Mouse (Mus musculus) spleen, embryonic (tissue): Measurements from ENCODE around the gene Cacna1d.

Experiments used
- CTCF ChIA-PET: fragments of 350-600 bp; sonication (Branson Sonifier 250); formaldehyde crosslinking; loops from one replicate; lab custom pipeline; 2022; lab: Charles Lee

The Cacna1d gene

DNA sequence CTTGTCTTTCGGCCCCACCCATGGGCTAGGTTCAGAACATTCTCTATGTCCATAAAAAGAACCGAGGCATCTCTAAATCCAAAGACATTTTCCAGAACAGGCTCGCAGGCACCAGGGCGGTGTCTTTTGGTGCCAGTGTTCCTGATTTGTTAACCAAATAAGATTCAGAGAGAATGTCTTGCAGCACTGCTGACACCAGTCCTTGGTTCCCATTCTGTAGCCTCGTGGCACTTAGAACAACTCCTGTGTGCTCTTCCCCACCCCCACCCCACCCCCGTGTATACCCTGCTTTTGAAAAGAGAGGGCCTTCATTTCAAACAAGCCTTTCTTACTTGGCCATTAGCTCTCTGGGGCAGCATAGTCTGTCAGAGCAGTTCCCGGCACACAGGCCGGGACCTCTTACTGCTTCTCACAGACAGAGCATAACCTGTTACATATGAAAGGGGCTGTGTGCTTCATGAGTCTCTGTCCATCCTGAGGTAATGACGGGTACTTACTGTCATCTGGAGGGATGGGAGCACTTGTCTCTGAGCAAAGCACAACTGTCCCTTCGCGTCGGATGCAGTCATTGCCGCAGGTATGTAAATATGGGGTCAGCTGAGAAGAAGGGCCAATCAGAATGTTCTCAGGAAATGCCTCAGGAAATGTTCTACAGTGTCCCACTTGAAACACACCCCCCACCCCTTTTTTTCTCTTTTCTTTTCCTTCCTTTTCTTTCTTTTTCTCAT, 492.3 kb downstream of the Cacna1d start:
- CTCF ChIA-PET = no interaction called here

DNA sequence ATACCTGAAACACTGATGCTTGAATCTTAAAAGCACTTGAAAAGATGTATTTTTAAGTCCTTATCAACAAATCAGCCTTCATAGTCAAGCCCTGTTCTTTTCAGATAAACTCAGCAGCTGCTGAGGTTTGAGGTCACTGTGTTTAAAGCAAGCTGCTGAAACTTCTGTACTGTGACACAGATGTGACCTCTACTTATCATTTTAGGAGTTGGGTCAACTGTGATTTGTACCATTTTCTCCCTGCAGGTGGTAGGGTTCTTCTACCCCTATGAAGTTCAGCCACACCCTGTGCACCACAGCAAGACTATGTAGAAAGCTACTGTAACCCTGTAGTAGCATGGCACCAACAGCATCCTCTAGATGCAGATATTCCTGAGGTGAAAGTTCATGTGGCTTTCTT, 493.9 kb downstream of the Cacna1d start:
- CTCF ChIA-PET = no interaction called here

DNA sequence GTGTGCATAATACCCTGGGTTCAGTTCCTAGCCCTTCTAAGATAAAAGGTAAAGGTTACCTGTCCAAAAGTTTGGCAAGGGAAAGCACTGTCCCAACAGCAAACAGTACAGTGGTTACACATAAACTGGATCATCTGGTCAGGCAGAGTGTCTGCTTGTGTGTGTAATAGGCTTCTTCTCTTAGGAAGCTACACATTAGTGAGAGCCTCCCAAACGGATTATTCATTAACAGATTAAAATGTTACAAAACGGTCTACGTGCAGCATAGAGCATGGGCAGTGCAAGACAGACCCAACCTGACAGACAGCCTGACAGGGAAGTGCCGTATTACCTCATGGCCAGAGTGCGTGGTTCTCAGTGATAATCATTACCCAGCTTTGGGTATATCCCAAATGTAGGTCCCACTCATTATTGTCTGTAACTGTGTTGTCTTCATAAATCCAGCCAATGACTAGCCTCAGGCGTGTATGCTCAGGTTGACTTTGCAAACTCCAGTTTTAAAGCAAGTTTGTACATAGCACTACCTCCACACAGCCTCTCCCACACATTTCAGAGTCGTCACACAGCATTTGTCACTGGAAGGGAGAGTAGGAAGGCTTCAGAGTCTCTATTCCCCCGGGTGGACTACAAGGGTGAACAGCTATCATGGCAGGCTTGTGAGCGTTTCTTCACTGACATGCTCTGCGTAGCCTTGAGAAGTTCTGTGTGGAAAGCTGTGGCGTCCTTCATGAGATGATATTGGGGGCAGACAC, 495.1 kb downstream of the Cacna1d start:
- CTCF ChIA-PET = interaction anchor here (0.6 kb wide), 1 partner anchor 502 kb away, joined by 4 read pairs; no protein-coding TSS in a partner anchor

DNA sequence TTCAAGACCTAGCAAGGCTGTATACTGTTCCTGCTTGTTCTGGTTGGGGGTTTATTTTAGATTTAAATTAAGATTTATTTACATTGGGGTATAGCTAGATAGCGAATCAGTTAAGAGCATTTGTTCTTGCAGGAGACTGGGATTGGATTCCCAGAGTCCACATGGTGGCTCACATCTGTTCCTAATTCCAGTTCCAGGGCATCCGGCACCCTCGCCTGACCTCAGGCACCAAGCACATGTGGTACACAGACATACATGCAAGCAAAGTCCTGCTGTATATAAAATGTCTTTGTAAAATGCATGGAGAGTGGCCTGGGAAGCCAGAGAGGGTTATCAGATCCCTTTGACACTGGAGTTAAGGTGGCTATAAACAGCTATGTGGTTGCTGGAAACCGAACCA, 496.3 kb downstream of the Cacna1d start:
- CTCF ChIA-PET = no interaction called here
